Mouse (Mus musculus) brain, embryonic 14.5 days (tissue): Measurements from ENCODE around the gene Ankrd33.

Source experiments
- CTCF ChIP-seq: fragments of 200-500 bp; IDR thresholded peaks from 2 replicates; pipeline ENCODE4 v1.5.1; 2012; ENCODE audit warnings: inconsistent platforms, mild to moderate bottlenecking, moderate library complexity, borderline replicate concordance; ENCODE audit not compliant: insufficient read depth, insufficient read length; ENCODE audit errors: extremely low read depth
- POLR2A ChIP-seq: fragments of 200-500 bp; IDR thresholded peaks from 2 replicates; pipeline ENCODE4 v1.6.1; 2012; ENCODE audit warnings: mild to moderate bottlenecking, inconsistent platforms, borderline replicate concordance; ENCODE audit not compliant: poor library complexity, insufficient read depth, insufficient read length, severe bottlenecking; ENCODE audit errors: extremely low read depth

DNA sequence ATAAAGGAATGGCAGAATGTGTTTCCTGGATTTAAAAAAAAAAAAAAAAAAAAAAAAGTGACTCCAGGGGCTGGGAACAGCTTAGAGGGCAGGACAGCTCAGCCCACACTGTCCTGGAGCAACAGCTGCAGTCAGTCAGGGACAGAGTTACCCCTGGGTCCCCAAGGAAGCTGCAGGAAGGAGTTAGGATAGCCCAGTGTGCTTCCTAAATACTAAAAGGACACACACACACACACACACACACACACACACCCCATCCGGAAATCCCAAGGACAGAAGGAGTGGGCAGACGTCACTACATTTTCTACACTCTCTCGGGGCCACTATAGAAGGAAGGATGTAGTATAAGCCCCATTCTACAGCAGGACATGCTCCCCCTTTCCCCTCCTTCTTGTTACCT lies 47.5 kb upstream of the Ankrd33 start:
- TF ChIP-seq CTCF (no peak), POLR2A (no peak)
